Mouse (Mus musculus) adrenal gland, postnatal 10 days (tissue): ENCODE results near the gene Edem3. TPM values are rescaled to one million over a fixed set of nuclear protein-coding genes. Genes with fewer than 3 reads are reported as not detected.
A peak's percentile ranks its signal among the peaks of the same experiment; 100 is the strongest.

ENCODE experiments used
- DNase-seq: peaks from one replicate; pipeline ENCODE4 v3.0.0; 2021; ENCODE audit warnings: mixed read lengths
- long read RNA-seq, 2 experiments: library from polyadenylated mRNA; stranded (forward); transcript quantifications; one replicate each; pipeline ENCODE4 v2.0.0; 2021
- total RNA-seq, 2 experiments: library from RNA; stranded (reverse); gene quantifications; 2 replicates each; pipeline ENCODE4 v1.2.3; 2021

The Edem3 gene
- 10 to 100 TPM; 75.4 to 77.1 TPM for total RNA-seq
- long read RNA-seq, experiment 1, full-length matches to known transcripts: 14 of 29 reads
- long read RNA-seq, experiment 1, partial matches to known transcripts: 7 of 29 reads
- long read RNA-seq, experiment 1, other reads (novel, unspliced or antisense): 8 of 29 reads
- long read RNA-seq, experiment 2, full-length matches to known transcripts: 16 of 25 reads
- long read RNA-seq, experiment 2, partial matches to known transcripts: 2 of 25 reads
- long read RNA-seq, experiment 2, other reads (novel, unspliced or antisense): 7 of 25 reads

- DNase-seq: peak; percentile 96
Observed at GRCm38 (mm10) chr1:151754881-151755659, at the start of gene Edem3. TSS of gene Edem3 (plus strand) at chr1:151755371.

GRCm38 (mm10) chr1:151705723-151706396 lies 49.3 kb upstream of the Edem3 start:
- DNase-seq: peak; percentile 92

GRCm38 (mm10) chr1:151706397-151706752 lies 48.8 kb upstream of the Edem3 start:
- no peak for DNase-seq

- peak; percentile 62 for DNase-seq
Observed at GRCm38 (mm10) chr1:151708966-151709733, 46.0 kb upstream of the Edem3 start.

- no peak for DNase-seq
Observed at GRCm38 (mm10) chr1:151709734-151710022, 45.5 kb upstream of the Edem3 start.

- DNase-seq: no peak
Observed at GRCm38 (mm10) chr1:151710424-151711055, 44.6 kb upstream of the Edem3 start.

GRCm38 (mm10) chr1:151711062-151711461 lies 44.1 kb upstream of the Edem3 start:
- DNase-seq: no peak

GRCm38 (mm10) chr1:151712664-151713063 lies 42.5 kb upstream of the Edem3 start:
- no peak for DNase-seq

- no peak for DNase-seq
Observed at GRCm38 (mm10) chr1:151713622-151714021, 41.5 kb upstream of the Edem3 start.

GRCm38 (mm10) chr1:151716024-151716710 lies 39.0 kb upstream of the Edem3 start:
- DNase-seq: no peak

- DNase-seq: no peak
Observed at GRCm38 (mm10) chr1:151717624-151718023, 37.5 kb upstream of the Edem3 start.

- DNase-seq: no peak
Observed at GRCm38 (mm10) chr1:151718575-151718974, 36.6 kb upstream of the Edem3 start.

GRCm38 (mm10) chr1:151719911-151720310 lies 35.3 kb upstream of the Edem3 start:
- peak; percentile 49 for DNase-seq

- DNase-seq: peak; percentile 60
Observed at GRCm38 (mm10) chr1:151720566-151720965, 34.6 kb upstream of the Edem3 start.

GRCm38 (mm10) chr1:151721357-151721983 lies 33.7 kb upstream of the Edem3 start:
- peak; percentile 26 for DNase-seq

- peak; percentile 34 for DNase-seq
Observed at GRCm38 (mm10) chr1:151723771-151724170, 31.4 kb upstream of the Edem3 start.

- DNase-seq: no peak
Observed at GRCm38 (mm10) chr1:151725590-151725989, 29.6 kb upstream of the Edem3 start.

GRCm38 (mm10) chr1:151726358-151726757 lies 28.8 kb upstream of the Edem3 start:
- DNase-seq: no peak

GRCm38 (mm10) chr1:151728141-151728540 lies 27.0 kb upstream of the Edem3 start:
- DNase-seq: no peak

GRCm38 (mm10) chr1:151737146-151737545 lies 18.0 kb upstream of the Edem3 start:
- no peak for DNase-seq

- DNase-seq: no peak
Observed at GRCm38 (mm10) chr1:151741199-151741621, 14.0 kb upstream of the Edem3 start.
